Mouse (Mus musculus) neural tube, embryonic 15.5 days (tissue): ENCODE measurements around the gene Mcu. TPM values are rescaled to one million over a fixed set of nuclear protein-coding genes. Genes with fewer than 3 reads are reported as not detected.

Experiments
- ATAC-seq: fragments of 200-750 bp; cut with Nextera tagmentation; 2 replicates; pipeline ENCODE4 v1.8.0; 2017; ENCODE audit warnings: mild to moderate bottlenecking, moderate TSS enrichment, moderate library complexity; ENCODE audit not compliant: low FRiP score
- H3K27ac ChIP-seq: fragments of 300-500 bp; sonication (generic); replicated peaks from 2 replicates; pipeline ENCODE4 v1.5.1; 2015; ENCODE audit warnings: mild to moderate bottlenecking, inconsistent platforms
- H3K27me3 ChIP-seq: fragments of 300-500 bp; sonication (generic); replicated peaks from 2 replicates; pipeline ENCODE4 v1.6.1; 2015; ENCODE audit warnings: inconsistent platforms
- H3K36me3 ChIP-seq: fragments of 300-500 bp; sonication (generic); 2 replicates; pipeline ENCODE4 v1.6.1; 2015; ENCODE audit warnings: inconsistent platforms
- H3K4me1 ChIP-seq: fragments of 300-500 bp; sonication (generic); 2 replicates; pipeline ENCODE4 v1.6.1; 2015; ENCODE audit warnings: inconsistent platforms
- H3K4me2 ChIP-seq: fragments of 300-500 bp; sonication (generic); 2 replicates; pipeline ENCODE4 v1.6.1; 2015; ENCODE audit warnings: inconsistent platforms, mild to moderate bottlenecking, moderate library complexity
- H3K4me3 ChIP-seq: fragments of 300-500 bp; sonication (generic); replicated peaks from 2 replicates; pipeline ENCODE4 v1.5.1; 2015; ENCODE audit warnings: mild to moderate bottlenecking, inconsistent platforms
- H3K9ac ChIP-seq: fragments of 300-500 bp; sonication (generic); replicated peaks from 2 replicates; pipeline ENCODE4 v1.6.1; 2015; ENCODE audit warnings: mild to moderate bottlenecking, inconsistent platforms
- H3K9me3 ChIP-seq: fragments of 300-500 bp; sonication (generic); replicated peaks from 2 replicates; pipeline ENCODE4 v1.6.1; 2016; ENCODE audit warnings: inconsistent platforms
- WGBS: fragments of 180-500 bp; shearing (Covaris S2); methylation state at CpG from one replicate; pipeline ENCODE4 v1.1.7; 2015; ENCODE audit warnings: mixed read lengths; 5-methylcytosine and 5-hydroxymethylcytosine counted together
- polyA plus RNA-seq: library from polyadenylated mRNA; unstranded; fragments of >200 nt; fragmentation: Nextera tagmentation; extraction: Ambion mirVana; gene quantifications from 2 replicates; pipeline ENCODE4 v1.2.1, GENCODE M21; 2015

The Mcu gene
- polyA plus RNA-seq, 1 experiment from 2014 or later: 49.2 TPM

DNA sequence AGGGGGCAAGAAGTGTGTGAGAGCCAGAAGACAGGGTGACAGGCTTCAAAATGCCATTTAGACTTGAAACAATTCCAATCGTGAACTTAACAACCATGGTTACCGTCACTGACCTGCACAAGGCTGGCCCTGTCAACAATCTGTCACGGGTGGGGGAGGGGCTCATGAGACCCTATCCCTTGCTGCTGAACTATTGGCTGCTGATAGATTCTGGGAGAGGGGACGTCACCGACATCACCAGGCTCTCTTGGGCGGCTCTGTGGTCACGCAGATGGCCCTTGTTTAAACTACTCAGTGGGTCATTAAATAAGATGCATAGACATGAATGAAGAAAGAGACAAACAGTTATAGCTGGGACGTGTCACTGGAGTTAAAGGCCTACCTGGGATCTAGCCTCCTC, 171.9 kb downstream of the Mcu start:
- Histone ChIP-seq H3K27ac (no peak overlapping the region), H3K9ac (no peak overlapping the region), H3K9me3 (no peaks in the 10 kb centered on the region), H3K4me1 (0 out of 2 replicates have a peak, but pooled peaks cover 4% of the 10 kb centered on the region), H3K36me3 (no peaks in the 10 kb centered on the region), H3K4me2 (no peak overlapping the region), H3K27me3 (no peaks in the 10 kb centered on the region), H3K4me3 (no peak overlapping the region)
- no peak for ATAC-seq
- WGBS: 32% methylated on average over 8 of the region's 8 CpGs

DNA sequence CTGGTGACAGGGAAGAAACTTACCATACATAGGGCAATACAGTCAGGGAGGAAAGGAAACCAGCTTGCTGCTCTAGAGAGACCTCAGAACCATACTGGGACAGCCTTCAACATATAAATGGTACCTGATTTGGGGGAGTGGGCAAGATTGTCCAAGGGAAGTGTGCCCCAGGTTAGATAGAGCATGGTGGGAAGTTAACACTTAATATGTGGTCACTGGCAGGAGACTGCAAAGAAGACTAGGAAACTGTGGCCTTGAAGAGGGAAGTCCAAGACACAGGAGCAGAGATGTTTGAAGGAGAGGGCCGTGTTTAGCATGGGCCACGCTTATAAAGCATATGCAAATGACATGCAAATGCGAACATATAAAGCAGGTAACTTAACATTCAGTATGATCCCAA, 172.4 kb downstream of the Mcu start:
- Histone ChIP-seq H3K27me3 (no peaks in the 10 kb centered on the region), H3K4me1 (0 out of 2 replicates have a peak, but pooled peaks cover 7% of the 10 kb centered on the region), H3K9me3 (no peaks in the 10 kb centered on the region), H3K36me3 (no peaks in the 10 kb centered on the region), H3K4me2 (no peak overlapping the region), H3K9ac (no peak overlapping the region), H3K27ac (no peak overlapping the region), H3K4me3 (no peak overlapping the region)
- WGBS: 61% methylated on average over 3 of the region's 3 CpGs
- ATAC-seq: no peak

DNA sequence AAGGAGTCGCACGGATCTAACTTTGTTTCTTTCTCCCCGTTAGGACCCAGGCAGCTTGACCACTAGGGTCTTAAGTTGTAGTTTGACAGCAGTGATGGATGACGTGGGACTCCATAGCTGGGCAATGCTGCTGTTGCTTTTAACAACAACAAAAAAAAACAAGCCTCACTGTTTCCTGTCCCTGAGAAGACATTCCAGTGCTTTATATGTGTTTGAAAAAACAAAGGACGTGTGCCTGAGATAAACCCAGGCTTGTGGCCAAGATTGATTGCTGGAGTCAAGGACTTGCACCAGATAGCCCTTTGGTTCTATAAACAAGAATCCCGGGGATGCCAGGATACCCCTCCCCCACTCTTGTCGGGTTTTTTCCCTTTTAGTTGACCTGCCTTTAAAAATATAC, 173.3 kb downstream of the Mcu start:
- H3K4me3 ChIP-seq: no peak overlapping the region
- 0 out of 2 replicates have a peak, but pooled peaks cover 7% of the 10 kb centered on the region for H3K4me1 ChIP-seq
- H3K27ac ChIP-seq: no peak overlapping the region
- H3K9ac ChIP-seq: no peak overlapping the region
- no peaks in the 10 kb centered on the region for H3K9me3 ChIP-seq
- H3K27me3 ChIP-seq: no peaks in the 10 kb centered on the region
- no peak overlapping the region for H3K4me2 ChIP-seq
- H3K36me3 ChIP-seq: no peaks in the 10 kb centered on the region
- ATAC-seq: no peak
- WGBS: 17% methylated on average over 7 of the region's 7 CpGs

DNA sequence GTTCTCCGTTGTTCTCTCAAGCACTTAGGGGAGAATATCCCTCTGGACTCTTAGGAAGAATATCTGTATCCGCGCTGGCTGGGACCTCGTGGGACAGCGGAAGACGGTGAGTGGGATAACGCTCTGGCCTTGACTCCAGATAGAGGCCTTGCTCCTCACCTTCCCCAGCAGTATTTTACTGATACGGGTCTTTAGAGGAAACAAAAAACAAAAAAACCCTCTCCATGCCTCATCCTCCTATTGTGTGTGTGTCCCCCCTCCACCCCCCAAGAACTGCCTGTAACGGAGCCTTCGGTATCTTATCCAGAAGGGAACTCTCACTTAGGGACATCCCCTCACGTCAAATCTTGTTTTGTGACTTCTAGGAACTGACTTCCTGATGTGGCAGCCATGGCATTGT, 174.8 kb downstream of the Mcu start, which contains the start of gene Oit3:
Gene Oit3, minus strand, starts transcription at position 44 of the 400 bp plus-strand sequence.
- WGBS: 86% methylated on average over 11 of the region's 11 CpGs
- Histone ChIP-seq H3K9me3 (no peaks in the 10 kb centered on the region), H3K4me1 (0 out of 2 replicates have a peak, but pooled peaks cover 7% of the 10 kb centered on the region), H3K27me3 (no peaks in the 10 kb centered on the region), H3K4me3 (no peak within 1 kb of the TSS), H3K36me3 (no peaks in the 10 kb centered on the region), H3K4me2 (no peak within 1 kb of the TSS), H3K27ac (no peak within 1 kb of the TSS), H3K9ac (no peak within 1 kb of the TSS)
- no peak for ATAC-seq

DNA sequence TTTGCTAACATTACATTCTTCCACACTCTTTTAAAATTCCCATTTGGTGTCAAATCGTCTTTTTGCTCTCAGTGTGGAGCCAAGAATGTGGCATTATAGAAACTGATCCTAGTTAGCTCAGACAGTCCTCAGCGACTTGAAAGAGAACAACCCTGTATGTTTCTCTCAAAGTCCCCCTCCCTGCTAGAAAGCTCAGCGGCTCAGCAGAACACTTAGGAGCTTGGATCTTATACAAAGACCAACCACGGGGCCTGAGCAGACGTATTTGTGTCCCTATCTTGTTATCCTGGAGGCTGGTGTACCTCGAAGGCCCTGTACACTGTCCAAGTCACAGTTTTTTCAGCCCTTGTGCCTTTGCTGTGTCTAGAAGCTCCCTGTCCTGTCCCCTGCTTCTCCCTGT, 176.3 kb downstream of the Mcu start:
- no peak overlapping the region for H3K4me3 ChIP-seq
- H3K27ac ChIP-seq: no peak overlapping the region
- no peak overlapping the region for H3K9ac ChIP-seq
- 0 out of 2 replicates have a peak, but pooled peaks cover 7% of the 10 kb centered on the region for H3K4me1 ChIP-seq
- no peaks in the 10 kb centered on the region for H3K27me3 ChIP-seq
- no peaks in the 10 kb centered on the region for H3K36me3 ChIP-seq
- no peak overlapping the region for H3K4me2 ChIP-seq
- 71% methylated on average over 6 of the region's 6 CpGs for WGBS
- no peaks in the 10 kb centered on the region for H3K9me3 ChIP-seq
- no peak for ATAC-seq

DNA sequence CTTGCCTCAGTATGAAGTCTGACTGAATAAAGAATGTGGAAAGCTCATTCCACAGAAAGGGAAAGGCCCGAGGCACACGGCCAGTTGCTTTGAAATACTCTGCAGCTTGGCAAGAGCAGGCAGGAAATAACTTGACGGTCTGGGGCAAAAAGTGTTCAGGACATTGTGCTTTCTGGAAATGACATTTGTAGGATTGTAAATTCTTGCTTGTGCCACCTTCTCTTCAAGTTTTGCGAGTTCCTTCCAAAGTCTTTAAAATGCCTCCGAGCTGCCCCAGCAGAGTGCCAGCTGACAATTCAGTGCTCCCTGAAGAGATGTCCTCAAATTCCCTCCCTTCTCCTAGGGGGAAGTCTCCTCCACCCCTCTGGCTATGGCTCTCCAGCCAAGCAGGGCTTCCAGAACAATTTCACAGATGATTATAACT, 177.0 kb downstream of the Mcu start:
- no peak for ATAC-seq
- WGBS: 65% methylated on average over 5 of the region's 5 CpGs
- no peak overlapping the region for H3K27ac ChIP-seq
- no peaks in the 10 kb centered on the region for H3K27me3 ChIP-seq
- no peak overlapping the region for H3K4me2 ChIP-seq
- no peak overlapping the region for H3K9ac ChIP-seq
- H3K36me3 ChIP-seq: no peaks in the 10 kb centered on the region
- H3K4me1 ChIP-seq: 0 out of 2 replicates have a peak, but pooled peaks cover 5% of the 10 kb centered on the region
- no peaks in the 10 kb centered on the region for H3K9me3 ChIP-seq
- H3K4me3 ChIP-seq: no peak overlapping the region

DNA sequence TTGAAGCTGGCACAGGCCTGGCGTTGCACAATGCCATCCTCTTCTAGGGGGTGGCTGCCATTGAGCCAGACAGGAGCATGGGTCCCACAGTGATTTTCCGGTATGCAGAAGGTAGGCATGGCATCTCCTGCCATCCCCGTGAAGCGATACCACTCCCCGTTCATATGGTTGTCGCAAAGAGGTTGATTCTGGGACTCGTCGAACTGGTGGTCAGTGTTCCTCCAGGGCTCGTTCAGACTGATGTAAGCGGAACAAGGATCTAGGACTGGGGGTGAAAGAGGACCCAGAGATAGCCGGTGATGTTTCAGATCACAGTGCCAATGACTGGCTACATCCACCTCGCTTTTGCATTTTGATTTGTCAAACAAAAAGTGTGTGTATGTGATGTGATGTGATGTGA, 177.8 kb downstream of the Mcu start:
- Histone ChIP-seq H3K9ac (no peak overlapping the region), H3K9me3 (no peaks in the 10 kb centered on the region), H3K4me3 (no peak overlapping the region), H3K27ac (no peak overlapping the region), H3K4me1 (0 out of 2 replicates have a peak, but pooled peaks cover 3% of the 10 kb centered on the region), H3K27me3 (no peaks in the 10 kb centered on the region), H3K36me3 (no peaks in the 10 kb centered on the region), H3K4me2 (no peak overlapping the region)
- WGBS: 93% methylated on average over 12 of the region's 12 CpGs
- no peak for ATAC-seq

DNA sequence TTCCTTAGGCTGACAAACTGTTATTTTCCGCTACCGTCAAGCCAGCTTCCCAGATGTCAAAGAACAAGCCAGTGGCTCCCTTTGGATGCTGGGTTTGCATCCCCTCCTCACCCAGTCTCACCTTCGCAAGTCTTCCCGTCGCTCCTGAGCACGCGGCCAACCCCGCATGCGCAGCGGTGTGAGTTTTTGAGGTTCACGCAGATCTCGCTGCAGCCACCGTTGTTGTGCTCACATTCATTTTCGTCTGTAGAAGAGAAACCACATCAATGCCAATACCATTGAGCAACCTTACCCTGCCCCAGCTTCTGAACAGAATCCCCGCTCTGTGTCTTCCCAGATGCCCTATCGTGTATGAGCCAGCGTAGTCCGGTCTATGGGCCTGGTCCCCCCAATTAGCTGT, 180.7 kb downstream of the Mcu start:
- Histone ChIP-seq H3K27me3 (no peaks in the 10 kb centered on the region), H3K9me3 (no peaks in the 10 kb centered on the region), H3K36me3 (no peaks in the 10 kb centered on the region), H3K9ac (no peak overlapping the region), H3K4me1 (0 out of 2 replicates have a peak, but pooled peaks cover 3% of the 10 kb centered on the region), H3K4me2 (no peak overlapping the region), H3K4me3 (no peak overlapping the region), H3K27ac (no peak overlapping the region)
- ATAC-seq: no peak
- WGBS: 98% methylated on average over 18 of the region's 18 CpGs

DNA sequence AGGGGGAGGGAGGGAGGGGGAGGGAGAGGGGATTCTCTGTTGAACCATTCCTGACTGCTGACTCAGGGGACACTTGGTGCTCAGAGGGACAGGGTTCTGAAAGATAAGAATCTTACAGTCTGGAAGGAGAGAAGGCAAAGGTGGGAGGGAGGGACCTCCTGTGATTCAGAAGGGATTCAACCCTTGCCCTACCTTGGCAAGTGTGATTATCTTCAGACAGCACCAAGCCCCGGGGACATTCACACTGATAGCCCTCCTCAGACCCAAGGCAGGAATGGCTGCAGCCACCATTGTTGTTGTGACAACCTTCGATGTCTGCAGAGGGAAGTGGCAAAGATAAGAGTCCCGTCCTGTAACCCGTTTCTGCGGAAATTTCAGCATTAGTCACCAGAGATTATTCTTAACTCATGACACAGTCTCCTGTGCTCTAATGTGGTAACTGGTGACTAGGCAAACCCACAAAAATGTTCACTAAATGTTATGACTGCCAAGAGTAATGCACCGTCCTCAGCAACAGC, 185.7 kb downstream of the Mcu start:
- ATAC-seq: no peak

DNA sequence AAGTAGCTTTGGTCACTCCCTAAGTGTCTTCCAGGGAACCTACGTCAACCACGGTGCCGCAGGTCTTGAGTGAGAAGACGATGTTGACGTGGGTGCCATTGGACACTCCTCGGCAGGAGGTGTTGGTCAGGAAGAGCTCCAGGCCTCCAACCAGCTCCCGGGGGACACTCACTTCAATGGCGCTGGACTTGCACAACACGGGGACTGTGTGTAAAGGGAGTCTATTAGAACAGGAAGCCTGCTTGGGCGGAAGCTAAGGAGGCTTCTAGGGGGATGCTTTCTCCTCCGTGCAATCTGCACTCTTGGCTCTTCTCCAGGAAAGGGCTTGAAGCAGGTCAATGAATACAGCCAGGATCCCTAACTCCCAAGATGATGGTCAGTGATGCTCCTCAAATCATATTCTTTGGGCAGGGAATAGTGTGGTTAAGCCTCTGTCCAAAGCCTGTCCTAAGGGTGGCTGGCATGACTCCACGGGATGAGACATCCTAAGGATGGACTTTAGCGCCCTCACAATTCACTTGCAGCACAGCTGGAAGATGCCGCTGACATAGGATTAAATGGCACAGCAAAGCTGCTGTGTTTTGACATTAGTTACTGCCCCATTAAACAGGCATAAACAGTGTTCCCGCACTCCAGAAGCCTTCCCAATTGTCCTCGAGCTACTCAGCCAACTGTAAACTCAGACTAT, 186.9 kb downstream of the Mcu start:
- Histone ChIP-seq H3K9me3 (no peaks in the 10 kb centered on the region), H3K4me1 (peaks cover 9% of the 10 kb centered on the region), H3K27me3 (no peaks in the 10 kb centered on the region), H3K9ac (no peak overlapping the region), H3K27ac (no peak overlapping the region), H3K36me3 (no peaks in the 10 kb centered on the region), H3K4me3 (no peak overlapping the region), H3K4me2 (no peak overlapping the region)
- no peak for ATAC-seq
- WGBS: 64% methylated on average over 16 of the region's 16 CpGs

More for the DNA sequence above, 185.7 kb downstream of the Mcu start:
- Histone ChIP-seq H3K36me3 (no peaks in the 10 kb centered on the region), H3K27me3 (no peaks in the 10 kb centered on the region), H3K4me2 (no peak overlapping the region), H3K9ac (no peak overlapping the region), H3K4me3 (no peak overlapping the region), H3K27ac (no peak overlapping the region), H3K9me3 (no peaks in the 10 kb centered on the region), H3K4me1 (peaks cover 4% of the 10 kb centered on the region)
- WGBS: 79% methylated on average over 6 of the region's 6 CpGs

DNA sequence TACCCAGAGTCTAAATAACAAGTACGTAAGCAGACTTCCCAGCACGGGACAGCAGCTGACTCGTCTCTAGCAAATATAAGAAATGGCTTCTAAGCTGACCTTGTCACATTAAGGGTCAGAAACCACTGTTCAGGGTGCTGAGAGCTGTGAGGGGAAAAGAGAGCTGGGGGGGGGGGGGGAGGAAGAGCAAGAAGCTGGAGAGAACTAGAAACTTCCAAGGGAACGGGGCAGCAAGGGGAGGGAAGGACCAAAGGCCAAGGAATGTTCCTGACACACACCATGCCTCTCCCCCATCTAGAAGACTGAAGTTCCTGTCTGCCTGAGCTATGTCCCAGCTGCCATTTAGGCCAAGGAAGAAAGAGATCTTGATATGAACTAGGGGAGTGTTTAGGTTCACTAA, 190.1 kb downstream of the Mcu start:
- no peaks in the 10 kb centered on the region for H3K36me3 ChIP-seq
- H3K4me2 ChIP-seq: no peak overlapping the region
- no peak overlapping the region for H3K4me3 ChIP-seq
- H3K27me3 ChIP-seq: no peaks in the 10 kb centered on the region
- no peaks in the 10 kb centered on the region for H3K9me3 ChIP-seq
- peaks cover 9% of the 10 kb centered on the region for H3K4me1 ChIP-seq
- H3K27ac ChIP-seq: no peak overlapping the region
- 71% methylated on average over 4 of the region's 4 CpGs for WGBS
- no peak for ATAC-seq
- no peak overlapping the region for H3K9ac ChIP-seq

DNA sequence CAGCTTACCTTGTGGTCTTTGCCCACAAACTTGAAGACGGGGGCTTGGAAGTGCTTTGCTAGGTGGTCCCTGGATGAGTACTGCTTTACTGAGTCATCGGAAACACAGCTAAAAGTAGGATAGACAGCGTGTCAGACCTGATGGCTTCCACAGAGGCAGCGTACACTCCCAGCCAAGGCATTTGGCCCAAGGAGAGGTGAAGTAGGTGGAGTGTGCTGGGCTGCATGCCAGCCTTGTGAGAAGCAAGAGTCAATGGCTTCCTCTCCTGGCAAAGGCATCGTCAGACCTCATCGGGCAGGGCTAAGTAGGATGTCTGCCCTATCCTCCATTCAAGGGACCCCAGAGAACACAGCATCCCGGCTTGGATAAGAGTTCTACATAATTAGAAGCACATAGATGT, 191.1 kb downstream of the Mcu start:
- Histone ChIP-seq H3K27me3 (no peaks in the 10 kb centered on the region), H3K27ac (no peak overlapping the region), H3K36me3 (no peaks in the 10 kb centered on the region), H3K9me3 (no peaks in the 10 kb centered on the region), H3K4me3 (no peak overlapping the region), H3K4me1 (peaks cover 9% of the 10 kb centered on the region), H3K4me2 (no peak overlapping the region), H3K9ac (no peak overlapping the region)
- WGBS: 77% methylated on average over 7 of the region's 7 CpGs
- no peak for ATAC-seq
